Mouse (Mus musculus): Measurements from ENCODE around the gene Rhd.

- TF ChIP-seq CTCF (IDR thresholded peaks at IDR 0.05; ENCODE audit: low read depth) (no peak), EP300 (IDR thresholded peaks at IDR 0.05; ENCODE audit: low read depth) (no peak)
Measured at GRCm38 (mm10) chr4:134856501-134856900, 7.8 kb upstream of the Rhd start.
